Mouse (Mus musculus): Measurements from ENCODE around the gene Npas3.

The Npas3 gene

DNA sequence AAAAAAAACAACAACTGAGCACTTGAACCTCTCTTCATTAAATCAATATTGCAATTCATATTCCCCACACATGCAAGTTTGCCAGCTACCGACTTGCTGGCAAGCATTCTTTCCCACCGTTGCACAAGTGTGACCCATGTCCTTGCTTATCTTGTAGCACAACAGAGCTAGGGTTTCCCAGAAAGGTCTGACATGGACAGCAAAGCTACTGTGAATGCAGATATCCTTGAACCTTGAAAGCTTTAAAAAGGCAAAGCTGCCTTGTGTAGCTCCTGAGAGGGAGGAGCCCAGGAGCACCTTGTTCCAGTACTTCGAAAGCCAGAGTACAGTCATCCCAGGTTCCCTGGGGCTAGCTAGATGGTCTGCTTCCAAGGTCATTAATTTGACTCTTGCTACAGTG, 748.7 kb downstream of the Npas3 start:
- no peak for DNase-seq (ENCODE audit: low spot score)

DNA sequence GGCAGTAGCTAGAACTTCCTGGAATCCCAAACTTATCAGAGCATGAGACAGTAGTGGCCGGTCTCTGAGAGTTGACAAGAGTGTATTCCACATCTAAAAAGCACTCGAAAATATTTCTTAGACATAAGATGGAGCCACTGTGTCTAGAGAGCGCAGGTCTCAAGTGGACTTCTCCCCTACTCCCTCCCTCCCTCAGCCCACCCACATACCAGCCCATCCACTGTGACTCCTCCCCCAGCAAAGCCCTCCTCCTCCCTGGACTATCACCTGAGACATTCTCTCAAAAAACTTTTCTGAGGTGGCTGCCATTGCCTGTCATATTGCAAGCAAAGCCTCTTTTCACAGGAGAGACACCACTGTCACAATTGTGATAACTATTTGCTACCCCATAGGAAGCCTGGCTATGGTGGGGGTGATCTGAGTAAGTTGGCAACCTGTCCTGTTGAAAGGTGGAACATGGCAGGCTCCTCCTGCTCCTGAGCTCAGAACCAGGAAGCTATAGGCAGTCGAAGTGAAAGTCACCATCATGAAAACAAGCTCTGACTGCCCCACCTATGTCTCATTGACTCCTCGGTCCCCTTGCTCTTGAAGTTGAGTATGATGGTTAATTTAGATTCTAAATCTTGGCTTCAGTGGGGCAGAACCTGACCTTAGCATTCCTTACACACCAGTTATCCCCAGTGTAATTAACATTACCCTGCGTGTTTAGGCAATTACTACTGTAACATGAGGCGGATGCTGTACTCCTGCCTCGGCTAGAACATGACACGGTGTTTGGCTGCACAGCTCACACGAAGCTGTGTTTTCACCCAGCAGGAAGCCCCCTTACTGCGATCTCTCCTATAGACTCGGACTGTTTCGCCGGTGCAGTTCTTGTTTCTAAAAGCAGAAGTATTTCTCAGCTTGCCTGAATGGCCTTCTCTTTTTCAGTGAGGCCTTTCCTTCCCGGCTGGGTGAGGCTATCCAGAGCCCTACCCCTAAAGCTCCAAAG, 751.5 kb downstream of the Npas3 start:
- no peak for DNase-seq (ENCODE audit: low spot score)

GRCm38 (mm10) chr12:54002496-54002895, 754.0 kb downstream of the Npas3 start:
- no peak for DNase-seq (ENCODE audit: low spot score)

- DNase-seq (ENCODE audit: low spot score) = no peak
These were observed 756.1 kb downstream of the Npas3 start for GRCm38 (mm10) chr12:54004606-54005005.

- DNase-seq (ENCODE audit: low spot score) = no peak
These were observed 757.1 kb downstream of the Npas3 start for GRCm38 (mm10) chr12:54005546-54005945.

- DNase-seq (ENCODE audit: low spot score) = no peak
These were observed 766.8 kb downstream of the Npas3 start for GRCm38 (mm10) chr12:54015304-54015703.

- no peak for DNase-seq (ENCODE audit: low spot score)
These were observed 769.5 kb downstream of the Npas3 start for GRCm38 (mm10) chr12:54017949-54018348.

DNA sequence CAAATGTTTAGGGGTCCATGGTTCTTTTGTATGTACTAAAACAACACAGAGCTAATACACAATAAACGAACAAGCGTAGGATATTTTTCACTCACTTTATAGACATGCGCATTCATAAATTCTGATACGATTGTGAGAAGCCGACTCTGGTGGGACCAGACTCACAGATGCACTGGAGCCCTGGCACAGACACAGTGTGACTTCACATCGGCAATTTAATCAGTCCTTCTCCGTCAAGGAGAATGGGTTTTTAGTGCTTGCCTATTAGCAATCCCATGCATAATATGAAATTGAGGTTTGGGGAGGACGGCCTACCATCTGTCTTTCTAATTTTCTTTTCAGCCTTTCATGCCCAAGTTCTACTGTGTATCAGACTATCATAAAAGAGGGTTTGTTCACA, 771.5 kb downstream of the Npas3 start:
- no peak for DNase-seq (ENCODE audit: low spot score)

DNA sequence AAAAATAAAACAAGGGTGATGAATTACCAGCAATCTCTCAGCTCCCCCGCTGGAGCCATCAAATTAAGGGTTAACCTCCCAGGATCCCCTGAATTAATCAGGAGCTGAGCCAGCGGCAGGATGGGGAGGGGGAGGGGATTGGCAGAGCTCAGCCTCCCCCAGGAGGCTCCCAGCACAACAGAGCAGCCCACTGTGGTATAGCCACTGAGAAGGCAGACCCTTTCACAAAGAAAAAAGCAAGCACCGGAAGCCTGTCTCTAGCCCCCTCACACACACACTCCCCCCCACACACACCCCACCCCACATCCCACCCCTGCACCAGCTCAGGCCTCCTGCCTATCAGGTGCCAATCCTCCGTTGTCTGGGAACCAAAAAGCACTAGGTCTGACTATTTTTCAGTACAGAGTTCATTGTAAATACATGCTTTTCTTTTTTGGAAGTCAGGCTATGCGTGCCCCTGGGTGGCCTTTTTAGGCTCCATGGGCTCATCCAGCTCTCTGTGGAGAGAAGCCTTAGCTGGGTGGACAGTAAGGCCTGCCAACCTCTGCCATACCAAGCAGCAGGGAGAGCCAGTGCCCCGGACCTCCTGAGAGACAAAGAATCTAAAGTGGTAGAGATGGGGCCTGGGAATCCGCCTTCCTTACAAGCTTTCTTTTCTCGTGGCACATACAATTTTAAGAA, 786.3 kb downstream of the Npas3 start:
- no peak for DNase-seq (ENCODE audit: low spot score)

GRCm38 (mm10) chr12:54037602-54038001, 789.1 kb downstream of the Npas3 start:
- no peak for DNase-seq (ENCODE audit: low spot score)

DNA sequence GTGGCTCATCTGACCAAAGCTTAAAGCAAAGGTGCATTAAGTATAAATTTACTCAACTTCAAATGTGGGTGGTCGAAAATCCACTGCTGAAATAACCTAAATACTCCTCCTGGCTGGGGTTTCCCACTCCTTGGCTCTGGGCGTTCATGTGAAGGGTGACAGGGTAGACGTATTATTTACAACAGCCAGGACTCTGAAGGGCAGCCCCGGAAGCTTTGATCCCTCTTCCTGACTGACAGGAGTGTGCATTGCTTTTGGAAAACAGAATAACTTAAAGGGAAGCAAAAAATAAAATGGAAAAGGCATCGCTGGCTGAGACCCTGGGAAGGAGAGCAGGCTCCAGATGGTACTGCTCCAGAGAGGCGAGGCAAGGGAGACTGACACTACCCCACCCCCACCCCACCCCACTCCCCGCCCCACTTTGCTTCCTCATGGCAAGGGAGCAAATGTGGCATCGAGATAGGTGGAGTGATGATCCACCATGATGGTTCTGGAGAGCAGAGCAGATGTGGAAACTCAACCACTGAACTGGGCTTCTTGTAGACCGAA, 794.6 kb downstream of the Npas3 start:
- no peak for DNase-seq (ENCODE audit: low spot score)

- DNase-seq (ENCODE audit: low spot score) = no peak
These were observed 796.3 kb downstream of the Npas3 start for GRCm38 (mm10) chr12:54044606-54045334.

GRCm38 (mm10) chr12:54045360-54045759, 796.9 kb downstream of the Npas3 start:
- DNase-seq (ENCODE audit: low spot score) = no peak

GRCm38 (mm10) chr12:54046824-54047223, 798.3 kb downstream of the Npas3 start:
- no peak for DNase-seq (ENCODE audit: low spot score)

GRCm38 (mm10) chr12:54048126-54048525, 799.6 kb downstream of the Npas3 start:
- no peak for DNase-seq (ENCODE audit: low spot score)

DNA sequence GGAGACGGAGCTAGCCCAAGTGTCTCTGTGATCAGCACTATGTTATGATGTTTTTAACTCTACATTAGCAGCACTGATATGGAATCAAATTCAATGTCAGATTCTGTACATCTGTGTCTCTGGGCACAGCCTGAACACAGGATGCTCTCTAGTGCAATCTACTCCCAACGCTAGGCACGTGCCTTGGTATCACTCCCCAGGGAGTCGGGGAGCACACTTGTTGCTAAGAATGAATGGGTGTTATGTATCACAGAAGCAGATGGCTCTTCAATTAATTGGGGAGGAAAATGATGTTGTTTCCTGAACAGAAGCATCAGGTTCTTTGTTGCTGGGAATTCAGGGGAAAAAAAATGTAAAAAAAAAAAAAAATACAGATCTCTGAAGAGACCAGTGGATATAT, 801.4 kb downstream of the Npas3 start:
- no peak for DNase-seq (ENCODE audit: low spot score)

DNA sequence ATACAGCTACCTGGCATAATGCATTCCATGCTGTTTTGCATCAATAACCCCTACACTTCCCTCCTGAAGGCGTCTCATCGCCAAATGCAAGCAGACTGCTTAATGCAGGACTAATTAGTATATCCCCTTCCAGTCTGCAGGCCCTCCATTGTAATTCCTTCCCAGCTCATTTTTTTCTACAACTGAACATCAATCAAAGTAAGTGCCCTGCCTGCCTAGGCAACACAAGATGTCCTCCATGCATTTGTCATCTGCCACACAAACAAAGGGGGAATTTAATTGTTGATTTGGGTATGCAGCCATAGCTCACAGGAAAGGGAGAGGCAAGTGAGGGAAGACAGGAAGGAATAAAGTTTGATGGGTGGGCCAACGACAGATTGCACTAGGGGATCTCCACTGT, 804.5 kb downstream of the Npas3 start:
- DNase-seq (ENCODE audit: low spot score) = no peak

DNA sequence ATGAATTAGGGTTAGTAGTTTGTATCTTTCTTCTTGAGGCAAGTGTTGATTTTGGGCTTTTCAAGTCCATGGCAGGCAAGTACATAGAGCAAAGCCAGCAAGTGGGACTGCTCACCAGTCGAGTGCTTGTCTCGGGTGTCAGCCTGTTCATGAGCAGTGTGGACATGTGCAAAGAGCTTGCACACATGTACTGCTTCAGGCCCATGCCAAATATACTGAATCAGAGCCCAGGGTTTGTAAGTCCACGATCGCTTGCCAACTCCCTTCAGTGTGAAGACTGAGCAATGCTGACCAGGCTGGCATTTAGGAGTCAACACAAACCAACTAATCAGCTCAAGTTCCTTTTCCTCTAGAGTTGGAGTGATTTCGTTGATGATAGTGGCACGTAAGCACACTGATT, 805.1 kb downstream of the Npas3 start:
- no peak for DNase-seq (ENCODE audit: low spot score)

DNA sequence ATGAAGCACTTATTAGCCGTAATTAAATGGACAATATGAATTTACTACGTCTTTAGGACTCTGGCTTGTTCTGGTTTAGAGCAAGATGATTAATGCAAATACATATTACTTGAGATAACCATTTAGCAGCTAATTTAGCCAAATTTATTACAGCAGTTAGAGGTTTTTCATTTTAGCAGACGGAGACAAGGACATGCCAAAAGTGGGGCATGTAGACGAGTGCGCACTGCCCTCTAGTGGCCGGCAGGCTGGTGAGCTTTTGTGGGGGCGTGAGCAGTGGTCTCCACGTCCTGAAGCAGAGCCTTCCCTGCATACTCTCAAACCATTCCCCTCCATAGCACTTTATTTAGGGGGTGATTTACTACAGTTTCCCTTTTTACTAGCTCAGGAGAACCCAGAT, 812.3 kb downstream of the Npas3 start:
- DNase-seq (ENCODE audit: low spot score) = peak; percentile 89

GRCm38 (mm10) chr12:54061168-54061567, 812.7 kb downstream of the Npas3 start:
- DNase-seq (ENCODE audit: low spot score) = no peak

- no peak for DNase-seq (ENCODE audit: low spot score)
These were observed 816.5 kb downstream of the Npas3 start for GRCm38 (mm10) chr12:54064986-54065385.

DNA sequence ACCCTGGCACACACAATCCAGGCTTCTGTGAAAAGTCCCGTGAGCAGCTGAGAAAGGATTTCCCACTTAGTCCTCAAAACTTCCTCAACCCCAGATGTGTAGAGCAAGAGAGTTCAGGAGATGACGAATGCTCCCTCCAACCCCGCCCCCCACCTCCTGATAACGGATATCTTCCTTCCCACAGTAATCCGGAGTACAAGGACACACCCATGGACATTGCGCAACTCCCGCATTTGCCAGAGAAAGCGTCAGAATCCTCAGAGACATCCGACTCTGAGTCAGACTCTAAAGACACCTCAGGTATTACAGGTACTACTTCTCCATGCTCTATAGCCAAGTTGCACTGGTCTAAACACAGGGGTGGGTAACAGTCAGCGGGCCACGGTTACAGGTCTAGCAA, 817.1 kb downstream of the Npas3 start:
- no peak for DNase-seq (ENCODE audit: low spot score)

Measured in testis, postnatal 10 days (tissue).